Mouse (Mus musculus) adrenal gland, adult 18-20 months (tissue): ENCODE data around the gene Dnah17. TPM values are rescaled to one million over a fixed set of nuclear protein-coding genes. Genes with fewer than 3 reads are reported as not detected.

Source experiments
- DNase-seq, 2 experiments: peaks; one replicate each; pipeline ENCODE4 v3.0.0; 2021 to 2022; ENCODE audit warnings: low spot score in 2 of 2
- total RNA-seq, 2 experiments: library from RNA; stranded (reverse); gene quantifications; 1 replicate in 1 of 2; 2 replicates in 1 of 2; pipeline ENCODE4 v1.2.3; 2021

Dnah17 gene
- total RNA-seq, 2 experiments from 2014 or later: 0.03 TPM; not detected in 1

- no peak for DNase-seq
Observed at GRCm38 (mm10) chr11:118031134-118031533, 99.3 kb downstream of the Dnah17 start.

GRCm38 (mm10) chr11:118029170-118029569, 101.3 kb downstream of the Dnah17 start:
- DNase-seq: no peak

- no peak for DNase-seq
Observed at GRCm38 (mm10) chr11:118024111-118024510, 106.3 kb downstream of the Dnah17 start.

- DNase-seq: no peak
Observed at GRCm38 (mm10) chr11:118023475-118023874, 107.0 kb downstream of the Dnah17 start.

GRCm38 (mm10) chr11:118021806-118022205, 108.6 kb downstream of the Dnah17 start:
- peak; percentile 68 to 80 for DNase-seq

GRCm38 (mm10) chr11:118018328-118018727, 112.1 kb downstream of the Dnah17 start:
- DNase-seq: no peak

GRCm38 (mm10) chr11:118015381-118016145, 114.9 kb downstream of the Dnah17 start:
- DNase-seq: no peak

GRCm38 (mm10) chr11:118014391-118014995, 115.9 kb downstream of the Dnah17 start:
- no peak for DNase-seq

- no peak for DNase-seq
Observed at GRCm38 (mm10) chr11:118013339-118013738, 117.1 kb downstream of the Dnah17 start.

GRCm38 (mm10) chr11:118012595-118012994, 117.8 kb downstream of the Dnah17 start:
- DNase-seq: no peak

- no peak for DNase-seq
Observed at GRCm38 (mm10) chr11:118009865-118010571, 120.4 kb downstream of the Dnah17 start.

- no peak for DNase-seq
Observed at GRCm38 (mm10) chr11:118008843-118009242, 121.6 kb downstream of the Dnah17 start.

GRCm38 (mm10) chr11:118008144-118008805, 122.2 kb downstream of the Dnah17 start:
- DNase-seq: no peak

GRCm38 (mm10) chr11:118007460-118008143, 122.8 kb downstream of the Dnah17 start:
- DNase-seq: no peak

GRCm38 (mm10) chr11:118004217-118004616, 126.2 kb downstream of the Dnah17 start:
- DNase-seq: no peak

- DNase-seq: no peak
Observed at GRCm38 (mm10) chr11:118003718-118004117, 126.7 kb downstream of the Dnah17 start.

GRCm38 (mm10) chr11:118003176-118003575, 127.3 kb downstream of the Dnah17 start:
- peak in 1 of 2 experiments; percentile 38 for DNase-seq

- DNase-seq: no peak
Observed at GRCm38 (mm10) chr11:118000565-118001215, 129.7 kb downstream of the Dnah17 start.

- no peak for DNase-seq
Observed at GRCm38 (mm10) chr11:118000083-118000482, 130.4 kb downstream of the Dnah17 start.

- no peak for DNase-seq
Observed at GRCm38 (mm10) chr11:117999260-117999934, 131.0 kb downstream of the Dnah17 start.
